Mouse (Mus musculus): ENCODE measurements around the gene Pramel4.
"Not testable (repeated sequence)": the region's sequence is repeated elsewhere in the genome, so short reads cannot be mapped to it uniquely, and the experiment has no call there.

Gene Pramel4

GRCm38 (mm10) chr4:144058826-144059225 is at the start of gene Pramel4:
Gene Pramel4, plus strand, starts transcription at chr4:144059126.
- not testable (repeated sequence) for DNase-seq (ENCODE audit: low spot score)

GRCm38 (mm10) chr4:144106174-144106573 is 47.2 kb downstream of the Pramel4 start, which contains the start of gene Gm13102:
Gene Gm13102, plus strand, starts transcription at chr4:144106474.
- DNase-seq (ENCODE audit: low spot score) = not testable (repeated sequence)

All from layer of hippocampus, adult 9-10 months (tissue).